Mouse (Mus musculus): ENCODE measurements at regions not wholly inside any gene's neighbourhood (a gene's known extent, or its start where the extent isn't known, plus 50 kb on each side); places are given as distances from the start of the nearest gene placed in this dataset.

DNA sequence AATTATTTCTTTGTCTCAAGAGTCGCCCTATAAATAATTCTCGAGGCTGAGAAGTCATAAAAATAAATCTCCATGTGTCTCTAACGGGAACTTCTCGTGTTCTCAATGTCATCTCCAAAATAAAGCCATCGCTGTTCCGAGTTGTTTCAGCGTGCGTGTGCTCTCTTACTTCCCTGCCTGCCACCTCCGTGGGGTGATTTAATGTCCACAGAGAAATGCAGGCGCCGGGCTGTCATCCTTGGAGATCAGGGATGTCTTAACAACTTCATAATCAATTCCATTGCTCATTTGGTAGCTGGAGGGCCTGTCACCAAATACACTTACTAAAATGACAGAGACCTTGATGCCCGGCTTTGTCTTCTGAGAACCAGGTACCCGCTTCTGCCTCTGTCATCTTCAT lies 161.8 kb downstream of the Pmp22 start:
- TF ChIP-seq CTCF (conservative IDR thresholded peaks at IDR 0.05; ENCODE audit: low read length), result no peak
- TF ChIP-seq NANOG (IDR thresholded peaks at IDR 0.05; ENCODE audit: borderline replicate concordance, low read length), result no peak
- no peak for TF ChIP-seq POU5F1 (IDR thresholded peaks at IDR 0.05; ENCODE audit: borderline replicate concordance, low read length)

All from E14TG2a.4 (cell line).